Mouse (Mus musculus) hindbrain, postnatal 0 days (tissue): ENCODE results near the gene Xpo6. TPM values are rescaled to one million over a fixed set of nuclear protein-coding genes. Genes with fewer than 3 reads are reported as not detected.

Experiments used
- ATAC-seq: fragments of 200-750 bp; cut with Nextera tagmentation; 2 replicates; pipeline ENCODE4 v1.8.0; 2017; ENCODE audit warnings: mild to moderate bottlenecking, moderate TSS enrichment, moderate library complexity
- DNase-seq: peaks from one replicate; pipeline ENCODE4 v3.0.0-alpha.2; 2015; ENCODE audit warnings: low spot score
- H3K27ac ChIP-seq: fragments of 300-500 bp; sonication (generic); 2 replicates; pipeline ENCODE4 v1.5.1; 2014; ENCODE audit warnings: mild to moderate bottlenecking
- H3K27me3 ChIP-seq: fragments of 300-500 bp; sonication (generic); 2 replicates; pipeline ENCODE4 v1.6.1; 2014; ENCODE audit warnings: low read length, mixed read lengths; ENCODE audit not compliant: insufficient read depth
- H3K36me3 ChIP-seq: fragments of 300-500 bp; sonication (generic); 2 replicates; pipeline ENCODE4 v1.6.1; 2014; ENCODE audit warnings: low read length, mixed read lengths; ENCODE audit not compliant: insufficient read depth
- H3K4me1 ChIP-seq: fragments of 300-500 bp; sonication (generic); 2 replicates; pipeline ENCODE4 v1.6.1; 2014; ENCODE audit warnings: antibody characterized with exemption, low read length, mixed read lengths; ENCODE audit not compliant: insufficient read depth
- H3K4me2 ChIP-seq: fragments of 300-500 bp; sonication (generic); 2 replicates; pipeline ENCODE4 v1.6.1; 2014; ENCODE audit warnings: low read depth, mild to moderate bottlenecking, low read length, moderate library complexity, mixed read lengths
- H3K4me3 ChIP-seq: fragments of 300-500 bp; sonication (generic); 2 replicates; pipeline ENCODE4 v1.5.1; 2014; ENCODE audit warnings: low read length
- H3K9ac ChIP-seq: fragments of 300-500 bp; sonication (generic); replicated peaks from 2 replicates; pipeline ENCODE4 v1.6.1; 2014; ENCODE audit warnings: mild to moderate bottlenecking, low read length, moderate library complexity, mixed read lengths
- H3K9me3 ChIP-seq: fragments of 300-500 bp; sonication (generic); 2 replicates; pipeline ENCODE4 v1.6.1; 2016; ENCODE audit warnings: low read length, mixed read lengths
- CTCF ChIP-seq: IDR thresholded peaks from 2 replicates; pipeline ENCODE4 v1.5.1; 2016; ENCODE audit warnings: antibody characterized with exemption, control low read depth, low read depth
- WGBS: fragments of 180-500 bp; shearing (Covaris S2); extraction: QIAGEN DNeasy Blood & Tissue Kit; methylation state at CpG from one replicate; pipeline ENCODE4 v1.1.7; 2014; 5-methylcytosine and 5-hydroxymethylcytosine counted together
- polyA plus RNA-seq: library from polyadenylated mRNA; unstranded; fragments of >200 nt; fragmentation: Nextera tagmentation; extraction: Ambion mirVana; gene quantifications from 2 replicates; pipeline ENCODE4 v1.2.1, GENCODE M21; 2015
- total RNA-seq: library from RNA; depleted of rRNA; stranded (reverse); fragments of >200 nt; gene quantifications from 2 replicates; pipeline ENCODE4 v1.2.3, GENCODE M21; 2014

Gene Xpo6
- total and polyA plus RNA-seq, 2 experiments from 2014 or later = 45.4 to 124 TPM

DNA sequence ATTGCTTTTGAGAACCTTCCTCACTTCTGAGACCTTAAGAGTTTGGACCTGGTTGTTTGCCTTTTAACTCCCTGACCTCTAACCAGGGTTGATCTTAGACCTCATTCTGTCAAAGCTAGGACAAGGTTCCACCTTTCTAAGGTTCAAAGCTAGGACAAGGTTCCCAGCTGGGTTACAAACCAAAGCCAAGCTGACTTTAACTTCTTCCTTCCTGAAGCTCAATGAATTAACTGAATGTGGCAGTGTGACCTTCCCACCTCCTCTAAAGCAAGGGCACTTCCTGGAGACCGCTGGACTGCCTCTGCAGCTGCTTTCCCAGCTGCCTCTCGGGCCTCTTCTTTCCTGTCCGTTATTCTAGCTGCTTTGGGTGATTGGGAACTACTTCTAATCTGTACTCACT lies 32.9 kb downstream of the Xpo6 start:
- no peaks in the 10 kb centered on the region for H3K27me3 ChIP-seq
- H3K4me1 ChIP-seq = no peaks in the 10 kb centered on the region
- TF ChIP-seq CTCF = no peak
- H3K9ac ChIP-seq = no peak overlapping the region
- WGBS = 71% methylated on average over 3 of the region's 3 CpGs
- ATAC-seq (no peak), DNase-seq (no peak)
- peaks cover 14% of the 10 kb centered on the region for H3K36me3 ChIP-seq
- H3K9me3 ChIP-seq = no peaks in the 10 kb centered on the region
- H3K4me3 ChIP-seq = no peak overlapping the region
- no peak overlapping the region for H3K4me2 ChIP-seq
- H3K27ac ChIP-seq = no peak overlapping the region

DNA sequence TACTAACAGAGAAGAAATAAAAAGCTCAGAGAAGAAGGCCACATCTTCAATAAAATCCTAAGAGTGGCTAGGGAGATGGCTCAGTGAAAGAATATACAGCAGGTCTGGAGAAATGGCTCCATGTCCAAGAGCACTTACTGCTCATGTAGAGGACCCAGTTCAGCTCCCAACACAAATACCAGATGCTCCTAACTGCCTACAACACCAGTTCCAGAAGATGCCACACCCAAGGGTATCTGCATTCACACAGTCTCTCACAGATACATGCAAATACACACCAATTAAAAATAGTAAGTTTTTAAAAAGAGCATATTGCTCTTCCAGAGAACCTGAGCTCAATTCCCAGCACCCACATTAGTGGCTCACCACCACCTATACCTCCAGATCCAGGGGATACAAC lies 33.7 kb downstream of the Xpo6 start:
- H3K4me2 ChIP-seq = no peak overlapping the region
- no peak for TF ChIP-seq CTCF
- H3K4me3 ChIP-seq = no peak overlapping the region
- H3K9ac ChIP-seq = no peak overlapping the region
- DNase-seq = no peak
- no peak for ATAC-seq
- no peaks in the 10 kb centered on the region for H3K4me1 ChIP-seq
- H3K27me3 ChIP-seq = no peaks in the 10 kb centered on the region
- H3K27ac ChIP-seq = no peak overlapping the region
- H3K9me3 ChIP-seq = no peaks in the 10 kb centered on the region
- peaks cover 14% of the 10 kb centered on the region for H3K36me3 ChIP-seq

DNA sequence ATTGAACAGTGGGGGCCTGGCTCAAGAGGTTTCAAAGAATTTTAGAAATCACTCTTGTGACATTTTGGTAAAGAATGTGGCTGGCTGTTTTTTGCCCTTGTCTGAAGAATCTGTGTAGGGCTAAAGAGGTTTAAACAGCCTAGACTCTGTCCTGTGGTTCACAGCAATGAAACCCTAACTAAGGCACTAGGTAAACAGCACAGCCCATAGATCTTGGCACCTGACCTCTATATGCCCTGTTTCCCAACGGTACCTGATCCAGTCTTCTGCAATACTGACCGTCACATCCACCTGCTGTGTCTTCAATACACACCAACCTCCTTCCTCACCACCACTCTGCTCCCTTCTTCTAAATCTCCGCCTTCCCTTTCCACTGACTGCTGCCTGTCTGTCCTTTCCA lies 42.1 kb downstream of the Xpo6 start:
- Histone ChIP-seq H3K36me3 (peaks cover 21% of the 10 kb centered on the region), H3K4me2 (no peak overlapping the region), H3K27me3 (no peaks in the 10 kb centered on the region), H3K4me1 (no peaks in the 10 kb centered on the region), H3K4me3 (no peak overlapping the region), H3K27ac (no peak overlapping the region), H3K9ac (no peak overlapping the region), H3K9me3 (no peaks in the 10 kb centered on the region)
- ATAC-seq (no peak), DNase-seq (no peak)
- TF ChIP-seq CTCF = no peak
- WGBS = 97% methylated on average over 3 of the region's 3 CpGs

DNA sequence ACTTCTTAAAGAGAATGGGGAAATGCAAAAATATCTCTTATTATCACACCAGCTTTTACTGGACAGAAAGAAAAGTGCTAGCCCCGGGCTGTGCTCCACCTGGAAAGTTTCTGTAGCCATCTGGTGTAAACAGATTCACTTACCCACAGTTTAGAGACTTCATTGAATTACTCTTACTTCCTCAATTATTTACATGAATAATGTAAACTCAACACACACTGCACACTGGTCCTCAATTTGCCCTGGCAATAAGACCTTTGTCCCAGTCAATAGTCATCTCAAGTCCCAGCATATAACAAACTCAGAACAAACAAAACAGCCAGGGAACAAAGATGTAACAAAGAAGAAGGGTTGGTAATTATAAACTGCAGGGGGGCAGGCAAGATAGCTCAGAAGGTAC lies 44.6 kb downstream of the Xpo6 start:
- Histone ChIP-seq H3K27ac (no peak overlapping the region), H3K4me3 (no peak overlapping the region), H3K9ac (no peak overlapping the region), H3K4me2 (no peak overlapping the region), H3K36me3 (peaks cover 34% of the 10 kb centered on the region), H3K9me3 (no peaks in the 10 kb centered on the region), H3K27me3 (no peaks in the 10 kb centered on the region), H3K4me1 (no peaks in the 10 kb centered on the region)
- DNase-seq = no peak
- WGBS = 93% methylated on average over 1 of the region's 1 CpGs
- TF ChIP-seq CTCF = no peak
- no peak for ATAC-seq

DNA sequence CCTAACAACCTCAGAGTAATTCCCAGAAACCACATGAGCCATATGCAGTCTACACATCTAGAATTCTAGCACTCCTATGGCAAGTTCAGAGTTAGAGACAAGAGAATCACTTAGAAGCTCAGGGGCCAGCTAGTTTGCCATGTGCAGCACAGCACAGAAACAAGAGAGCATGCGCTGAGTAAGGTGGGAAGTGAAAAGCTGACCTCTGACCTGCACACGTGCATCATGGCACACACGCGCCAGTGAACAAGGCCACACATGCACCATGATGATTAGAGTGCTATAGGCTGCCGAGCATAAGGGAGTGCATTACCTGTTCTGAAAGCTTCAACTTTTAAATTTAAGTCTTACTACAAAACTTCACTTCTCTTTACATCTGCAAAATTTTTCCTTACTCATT lies 45.6 kb downstream of the Xpo6 start:
- peaks cover 32% of the 10 kb centered on the region for H3K36me3 ChIP-seq
- 92% methylated on average over 5 of the region's 5 CpGs for WGBS
- no peak for ATAC-seq

DNA sequence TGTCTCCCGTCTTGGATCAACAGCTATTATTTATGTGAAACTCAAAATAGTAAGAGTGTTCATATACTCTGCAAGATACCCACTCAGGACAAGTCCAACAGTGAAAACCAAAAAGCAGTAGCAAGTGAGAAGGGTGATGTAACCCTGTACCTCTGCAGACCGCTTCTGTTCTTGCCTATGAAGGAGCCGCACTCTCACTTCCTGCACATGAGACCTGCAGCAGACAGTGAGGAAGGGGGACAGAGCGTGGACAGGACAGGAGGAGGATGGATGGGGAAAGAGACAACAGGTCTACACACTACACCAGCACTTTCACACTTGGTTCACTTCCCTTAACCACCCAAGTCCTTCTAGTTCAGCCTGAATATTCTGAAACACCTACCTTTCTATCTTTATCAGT lies 48.0 kb downstream of the Xpo6 start:
- TF ChIP-seq CTCF = no peak
- H3K4me1 ChIP-seq = no peaks in the 10 kb centered on the region
- no peak overlapping the region for H3K9ac ChIP-seq
- no peak overlapping the region for H3K4me2 ChIP-seq
- WGBS = 94% methylated on average over 4 of the region's 4 CpGs
- no peaks in the 10 kb centered on the region for H3K27me3 ChIP-seq
- H3K36me3 ChIP-seq = peaks cover 37% of the 10 kb centered on the region
- no peaks in the 10 kb centered on the region for H3K9me3 ChIP-seq
- no peak overlapping the region for H3K27ac ChIP-seq
- ATAC-seq (no peak), DNase-seq (no peak)
- H3K4me3 ChIP-seq = no peak overlapping the region

More for the DNA sequence above, 45.6 kb downstream of the Xpo6 start:
- no peak for TF ChIP-seq CTCF
- H3K27me3 ChIP-seq = no peaks in the 10 kb centered on the region
- no peaks in the 10 kb centered on the region for H3K4me1 ChIP-seq
- DNase-seq = no peak
- no peaks in the 10 kb centered on the region for H3K9me3 ChIP-seq
- no peak overlapping the region for H3K27ac ChIP-seq
- H3K9ac ChIP-seq = no peak overlapping the region
- H3K4me3 ChIP-seq = no peak overlapping the region
- H3K4me2 ChIP-seq = no peak overlapping the region

DNA sequence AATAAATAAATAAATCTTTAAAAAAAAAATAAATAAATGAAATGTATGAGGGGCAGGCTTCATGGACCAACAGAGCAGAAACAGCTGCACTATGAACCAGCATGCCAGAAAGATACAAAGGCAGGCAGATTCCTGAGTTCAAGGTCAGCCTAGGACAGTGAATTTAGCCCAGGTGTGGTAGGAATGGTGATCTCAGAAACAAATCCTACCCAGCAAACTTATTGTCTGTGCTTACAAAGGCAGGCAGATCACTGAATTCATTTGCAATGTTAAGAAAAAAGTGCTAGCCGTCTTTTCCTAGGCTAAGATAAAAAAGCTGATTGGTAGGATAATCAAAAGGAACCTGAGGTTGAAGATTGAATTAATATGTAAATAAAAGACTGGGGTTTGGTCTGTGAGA lies 54.1 kb downstream of the Xpo6 start:
- no peak for TF ChIP-seq CTCF
- WGBS = 82% methylated on average over 1 of the region's 1 CpGs
- Histone ChIP-seq H3K36me3 (peaks cover 40% of the 10 kb centered on the region; the same call in 1 of the 2 replicates), H3K27me3 (no peaks in the 10 kb centered on the region), H3K9me3 (no peaks in the 10 kb centered on the region), H3K27ac (no peak overlapping the region), H3K4me1 (no peaks in the 10 kb centered on the region), H3K4me3 (no peak overlapping the region), H3K9ac (no peak overlapping the region), H3K4me2 (no peak overlapping the region)
- no peak for DNase-seq
- ATAC-seq = no peak
